Mouse (Mus musculus): Measurements from ENCODE around the gene Rab38. TPM values are rescaled to one million over a fixed set of nuclear protein-coding genes. Genes with fewer than 3 reads are reported as not detected.

The Rab38 gene
- polyA plus RNA-seq, 1 experiment from 2014 or later = 1.6 TPM

- Histone ChIP-seq H3K9me3 (replicated peaks) (no peaks in the 10 kb centered on the region), H3K36me3 (no peaks in the 10 kb centered on the region), H3K4me2 (no peak overlapping the region), H3K4me1 (replicated peaks) (no peaks in the 10 kb centered on the region), H3K27me3 (replicated peaks) (no peaks in the 10 kb centered on the region), H3K9ac (no peak overlapping the region), H3K27ac (ENCODE audit: poor library complexity, severe bottlenecking) (no peak overlapping the region), H3K4me3 (no peak overlapping the region)
- 8% methylated on average over 1 of the region's 1 CpGs for WGBS
- ATAC-seq (ENCODE audit: insufficient number of reproducible peaks, low FRiP score) = no peak
Measured at GRCm38 (mm10) chr7:88527100-88527671, 97.1 kb downstream of the Rab38 start.

- no peak overlapping the region for H3K4me3 ChIP-seq
- ATAC-seq (ENCODE audit: insufficient number of reproducible peaks, low FRiP score) = no peak
- H3K4me2 ChIP-seq = no peak overlapping the region
- no peak overlapping the region for H3K9ac ChIP-seq
- H3K9me3 ChIP-seq (replicated peaks) = no peaks in the 10 kb centered on the region
- H3K27ac ChIP-seq (ENCODE audit: poor library complexity, severe bottlenecking) = no peak overlapping the region
- H3K27me3 ChIP-seq (replicated peaks) = no peaks in the 10 kb centered on the region
- no peaks in the 10 kb centered on the region for H3K36me3 ChIP-seq
- H3K4me1 ChIP-seq (replicated peaks) = no peaks in the 10 kb centered on the region
Measured at GRCm38 (mm10) chr7:88536127-88536531, 106.1 kb downstream of the Rab38 start.

GRCm38 (mm10) chr7:88536743-88537142, 106.7 kb downstream of the Rab38 start:
- no peaks in the 10 kb centered on the region for H3K27me3 ChIP-seq (replicated peaks)
- WGBS = 60% methylated on average over 3 of the region's 3 CpGs
- H3K4me2 ChIP-seq = no peak overlapping the region
- H3K4me1 ChIP-seq (replicated peaks) = no peaks in the 10 kb centered on the region
- H3K9ac ChIP-seq = no peak overlapping the region
- no peak for ATAC-seq (ENCODE audit: insufficient number of reproducible peaks, low FRiP score)
- H3K36me3 ChIP-seq = no peaks in the 10 kb centered on the region
- no peaks in the 10 kb centered on the region for H3K9me3 ChIP-seq (replicated peaks)
- no peak overlapping the region for H3K4me3 ChIP-seq
- no peak overlapping the region for H3K27ac ChIP-seq (ENCODE audit: poor library complexity, severe bottlenecking)

Other genes starting within 250 kb of the Rab38 start
- gene Ctsc, start 152.2 kb upstream of the Rab38 start, polyA plus RNA-seq (2016; fragmentation: Nextera tagmentation; extraction: Ambion mirVana) = 29.5 and 32.8 TPM in 2 replicates

Data from heart, embryonic 12.5 days (tissue).